Mouse (Mus musculus) C2C12 (cell line): ENCODE measurements around the gene Pitpnm1.

Source experiments
- CEBPB ChIP-seq: IDR thresholded peaks from one replicate; pipeline ENCODE4 v1.6.1; 2011; ENCODE audit warnings: low read depth, mild to moderate bottlenecking, control low read depth, moderate library complexity
- CTCF ChIP-seq: IDR thresholded peaks from one replicate; pipeline ENCODE4 v1.5.1; 2011; ENCODE audit not compliant: control insufficient read depth, insufficient read depth, insufficient read length
- MAX ChIP-seq: IDR thresholded peaks from one replicate; pipeline ENCODE4 v1.6.1; 2011; ENCODE audit warnings: mild to moderate bottlenecking, control low read depth
- USF1 ChIP-seq: IDR thresholded peaks from one replicate; pipeline ENCODE4 v1.6.1; 2011; ENCODE audit warnings: low read depth, mild to moderate bottlenecking, control low read depth, moderate library complexity

DNA sequence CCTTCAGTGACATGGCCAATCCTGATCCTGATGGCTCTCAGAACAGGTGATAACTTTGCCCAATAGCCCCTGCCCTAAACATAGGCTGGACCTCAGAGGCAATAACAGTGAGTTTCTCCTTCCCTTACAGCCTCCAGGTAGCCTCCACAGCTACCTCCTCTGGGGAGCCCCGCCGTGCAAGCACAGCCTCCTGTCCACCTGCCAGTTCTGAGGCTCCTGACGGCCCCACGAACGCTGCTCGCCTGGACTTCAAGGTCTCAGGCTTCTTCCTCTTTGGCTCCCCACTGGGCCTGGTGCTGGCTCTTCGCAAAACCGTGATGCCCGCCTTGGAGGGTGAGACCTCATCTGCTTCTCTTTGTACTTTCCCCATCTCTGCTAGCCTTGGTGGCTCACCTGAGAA, 8.7 kb downstream of the Pitpnm1 start:
- TF ChIP-seq USF1 (no peak), CTCF (no peak), CEBPB (no peak), MAX (no peak)
